Mouse (Mus musculus): ENCODE data around the gene Anks6. TPM values are rescaled to one million over a fixed set of nuclear protein-coding genes. Genes with fewer than 3 reads are reported as not detected.

Anks6 gene
- polyA plus RNA-seq, 1 experiment = 0.71 TPM

DNA sequence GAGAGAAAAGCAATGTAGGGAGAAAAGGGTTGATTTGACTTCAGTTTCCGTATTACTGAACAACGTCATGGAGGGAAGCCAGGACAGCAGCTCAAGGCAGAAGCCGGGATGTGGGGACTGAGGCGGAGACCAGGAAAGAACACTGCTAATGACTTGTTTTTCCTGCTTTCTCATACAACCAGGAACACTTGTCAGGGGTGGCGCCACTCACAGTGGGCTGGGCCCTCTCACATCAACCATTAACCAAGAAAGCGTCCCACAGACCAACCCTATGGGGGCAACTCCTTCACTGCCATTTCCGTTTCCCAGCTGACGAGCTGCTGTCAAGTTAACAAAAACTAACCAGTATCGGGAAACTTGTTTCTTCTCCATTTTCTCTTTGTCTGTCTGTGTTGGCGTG is 83.9 kb downstream of the Anks6 start:
- no peaks in the 10 kb centered on the region for H3K79me2 ChIP-seq (ENCODE audit: control insufficient read depth, insufficient read depth)
- no peaks in the 10 kb centered on the region for H3K36me3 ChIP-seq (ENCODE audit: control insufficient read depth, insufficient read depth)
- H3K27me3 ChIP-seq (ENCODE audit: control insufficient read depth, insufficient read depth, insufficient read length) = no peaks in the 10 kb centered on the region
- H3K4me2 ChIP-seq (ENCODE audit: low read depth) = no peak overlapping the region
- no peak overlapping the region for H3ac ChIP-seq (ENCODE audit: control insufficient read depth, insufficient read length)
- H3K4me3 ChIP-seq = no peak overlapping the region
- TF ChIP-seq POLR2A (IDR thresholded peaks at IDR 0.05; ENCODE audit: insufficient read length, low read depth) (no peak), E2F4 (IDR thresholded peaks at IDR 0.05; ENCODE audit: insufficient read depth) (no peak), USF1 (IDR thresholded peaks at IDR 0.05; ENCODE audit: low read depth) (no peak), MAX (IDR thresholded peaks at IDR 0.05; ENCODE audit: low read depth) (no peak), SRF (IDR thresholded peaks at IDR 0.05; ENCODE audit: control insufficient read depth, insufficient read length, low read depth) (no peak), TCF3 (IDR thresholded peaks at IDR 0.05; ENCODE audit: insufficient read length, low read depth) (no peak), MYOG (IDR thresholded peaks at IDR 0.05; ENCODE audit: control insufficient read depth in 1 of 3, insufficient read depth in 1 of 3, insufficient read length in 2 of 3, low read depth in 2 of 3) (no peak), MYOD1 (IDR thresholded peaks at IDR 0.05; ENCODE audit: control insufficient read depth in 1 of 3, insufficient read length in 2 of 3, low read depth in 2 of 3) (no peak)

DNA sequence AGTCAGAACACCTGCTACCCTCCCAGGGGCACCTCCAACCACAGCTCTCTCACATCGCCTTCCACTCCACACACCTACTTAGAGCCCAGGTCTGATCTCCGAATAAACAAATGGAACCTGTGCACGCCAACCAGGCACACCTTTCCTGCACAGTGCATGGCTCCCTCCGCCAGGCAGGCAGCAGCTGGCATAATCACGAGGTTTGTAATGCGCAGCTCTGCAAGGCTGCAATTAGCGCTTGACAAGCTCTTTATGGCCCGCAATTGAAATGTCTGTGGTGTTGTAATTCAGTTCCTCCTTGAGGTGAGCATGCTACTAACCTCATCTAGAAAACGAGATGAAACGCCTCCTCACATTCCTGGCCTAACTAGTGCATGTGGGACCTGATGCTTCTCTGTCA is 89.2 kb downstream of the Anks6 start:
- no peak overlapping the region for H3K4me2 ChIP-seq (ENCODE audit: low read depth)
- H3ac ChIP-seq (ENCODE audit: control insufficient read depth, insufficient read length) = no peak overlapping the region
- H3K27me3 ChIP-seq (ENCODE audit: control insufficient read depth, insufficient read depth, insufficient read length) = no peaks in the 10 kb centered on the region
- no peaks in the 10 kb centered on the region for H3K79me2 ChIP-seq (ENCODE audit: control insufficient read depth, insufficient read depth)
- TF ChIP-seq MYOG (IDR thresholded peaks at IDR 0.05; ENCODE audit: control insufficient read depth in 1 of 3, insufficient read depth in 1 of 3, insufficient read length in 2 of 3, low read depth in 2 of 3) = no peak
- no peak for TF ChIP-seq REST (IDR thresholded peaks at IDR 0.05; ENCODE audit: insufficient read depth, insufficient read length)
- TF ChIP-seq POLR2A (IDR thresholded peaks at IDR 0.05; ENCODE audit: insufficient read length, low read depth) = no peak
- TF ChIP-seq MAX (IDR thresholded peaks at IDR 0.05; ENCODE audit: low read depth) = no peak
- no peak for TF ChIP-seq SRF (IDR thresholded peaks at IDR 0.05; ENCODE audit: control insufficient read depth, insufficient read length, low read depth)
- TF ChIP-seq USF1 (IDR thresholded peaks at IDR 0.05; ENCODE audit: low read depth) = no peak
- TF ChIP-seq TCF12 (IDR thresholded peaks at IDR 0.05; ENCODE audit: insufficient read depth, poor library complexity, severe bottlenecking) = no peak
- TF ChIP-seq TCF3 (IDR thresholded peaks at IDR 0.05; ENCODE audit: insufficient read length, low read depth) = no peak
- no peak for TF ChIP-seq CEBPB (IDR thresholded peaks at IDR 0.05; ENCODE audit: insufficient read depth, poor library complexity, severe bottlenecking)
- no peak for TF ChIP-seq POLR2AphosphoS2 (IDR thresholded peaks at IDR 0.05; ENCODE audit: insufficient read length, low read depth)
- TF ChIP-seq E2F4 (IDR thresholded peaks at IDR 0.05; ENCODE audit: insufficient read depth) = no peak
- no peaks in the 10 kb centered on the region for H3K36me3 ChIP-seq (ENCODE audit: control insufficient read depth, insufficient read depth)
- H3K4me3 ChIP-seq = no peak overlapping the region

DNA sequence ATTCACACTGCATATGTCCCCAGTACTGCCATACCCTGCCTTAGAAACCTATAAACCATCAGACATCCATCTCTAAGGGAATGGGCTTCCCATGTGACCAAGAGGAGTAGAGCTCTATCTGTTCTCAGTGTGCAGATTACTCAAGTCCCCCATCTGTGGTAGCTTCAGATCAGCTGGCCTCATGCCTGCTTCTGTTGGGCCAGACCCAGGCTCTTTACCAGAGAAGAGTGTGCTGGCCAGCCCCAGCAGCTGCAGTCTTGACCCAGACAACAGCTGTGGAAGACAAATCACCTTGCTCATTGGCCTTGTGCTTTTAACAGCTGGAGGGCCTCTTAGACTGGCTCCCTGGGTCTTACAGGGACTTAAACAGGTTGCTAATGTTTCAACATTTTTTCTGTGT is 90.7 kb downstream of the Anks6 start:
- Histone ChIP-seq H3ac (ENCODE audit: control insufficient read depth, insufficient read length) (no peak overlapping the region), H3K4me3 (no peak overlapping the region), H3K79me2 (ENCODE audit: control insufficient read depth, insufficient read depth) (no peaks in the 10 kb centered on the region), H3K4me2 (ENCODE audit: low read depth) (no peak overlapping the region), H3K36me3 (ENCODE audit: control insufficient read depth, insufficient read depth) (no peaks in the 10 kb centered on the region), H3K27me3 (ENCODE audit: control insufficient read depth, insufficient read depth, insufficient read length) (no peaks in the 10 kb centered on the region)
- no peak for TF ChIP-seq MYOD1 (IDR thresholded peaks at IDR 0.05; ENCODE audit: control insufficient read depth in 1 of 3, insufficient read length in 2 of 3, low read depth in 2 of 3)
- TF ChIP-seq CEBPB (IDR thresholded peaks at IDR 0.05; ENCODE audit: insufficient read depth, poor library complexity, severe bottlenecking) = no peak
- no peak for TF ChIP-seq E2F4 (IDR thresholded peaks at IDR 0.05; ENCODE audit: insufficient read depth)
- TF ChIP-seq POLR2AphosphoS2 (IDR thresholded peaks at IDR 0.05; ENCODE audit: insufficient read length, low read depth) = no peak
- TF ChIP-seq SRF (IDR thresholded peaks at IDR 0.05; ENCODE audit: control insufficient read depth, insufficient read length, low read depth) = no peak
- TF ChIP-seq MYOG (IDR thresholded peaks at IDR 0.05; ENCODE audit: control insufficient read depth in 1 of 3, insufficient read depth in 1 of 3, insufficient read length in 2 of 3, low read depth in 2 of 3) = no peak
- TF ChIP-seq TCF12 (IDR thresholded peaks at IDR 0.05; ENCODE audit: insufficient read depth, poor library complexity, severe bottlenecking) = no peak
- TF ChIP-seq REST (IDR thresholded peaks at IDR 0.05; ENCODE audit: insufficient read depth, insufficient read length) = no peak
- TF ChIP-seq TCF3 (IDR thresholded peaks at IDR 0.05; ENCODE audit: insufficient read length, low read depth) = no peak
- no peak for TF ChIP-seq USF1 (IDR thresholded peaks at IDR 0.05; ENCODE audit: low read depth)
- TF ChIP-seq POLR2A (IDR thresholded peaks at IDR 0.05; ENCODE audit: insufficient read length, low read depth) = no peak
- TF ChIP-seq MAX (IDR thresholded peaks at IDR 0.05; ENCODE audit: low read depth) = no peak

Other genes with a start within 250 kb of the Anks6 start
- gene Gabbr2, start 65.6 kb downstream of the Anks6 start, polyA plus RNA-seq (2012; fragmentation: generic; extraction: Trizol) = not detected
- not detected for gene Galnt12, start 34.5 kb upstream of the Anks6 start, polyA plus RNA-seq (2012; fragmentation: generic; extraction: Trizol)
- 0.18 TPM for gene Col15a1, start 150.7 kb upstream of the Anks6 start, polyA plus RNA-seq (2012; fragmentation: generic; extraction: Trizol)

All from myocyte (in vitro differentiated cells).